Mouse (Mus musculus): Measurements from ENCODE around the gene Aaas. TPM values are rescaled to one million over a fixed set of nuclear protein-coding genes. Genes with fewer than 3 reads are reported as not detected.

Gene Aaas
- polyA plus RNA-seq, 1 experiment from 2014 or later, result 95.6 TPM

GRCm38 (mm10) chr15:102302542-102302941 is 48.0 kb downstream of the Aaas start:
- Histone ChIP-seq H3K36me3 (peaks cover 88% of the 10 kb centered on the region), H3K27ac (no peak overlapping the region), H3K4me2 (no peak overlapping the region), H3K4me1 (replicated peaks) (no peaks in the 10 kb centered on the region), H3K27me3 (no peaks in the 10 kb centered on the region), H3K9me3 (no peaks in the 10 kb centered on the region), H3K4me3 (replicated peaks) (no peak overlapping the region), H3K9ac (replicated peaks) (no peak overlapping the region)
- 81% methylated on average over 6 of the region's 6 CpGs for WGBS
- no peak for ATAC-seq (ENCODE audit: insufficient number of reproducible peaks, insufficient read depth, low FRiP score, low TSS enrichment, low read depth)

GRCm38 (mm10) chr15:102296368-102297006 is 54.1 kb downstream of the Aaas start:
- Histone ChIP-seq H3K27me3 (no peaks in the 10 kb centered on the region), H3K4me3 (replicated peaks) (peak overlapping the region; percentile 77), H3K9me3 (no peaks in the 10 kb centered on the region), H3K27ac (0 out of 2 replicates have a peak overlapping the region, but pooled peaks have one; percentile 29), H3K4me2 (peak overlapping the region; percentile 93), H3K4me1 (replicated peaks) (peaks cover 11% of the 10 kb centered on the region), H3K9ac (replicated peaks) (peak overlapping the region; percentile 62), H3K36me3 (peaks cover 35% of the 10 kb centered on the region)
- 3% methylated on average over 24 of the region's 24 CpGs for WGBS
- ATAC-seq (ENCODE audit: insufficient number of reproducible peaks, insufficient read depth, low FRiP score, low TSS enrichment, low read depth), result 0 out of 2 replicates have a peak, but pooled peaks have one; percentile 21

- WGBS, result 7% methylated on average over 25 of the region's 25 CpGs
- Histone ChIP-seq H3K27me3 (no peaks in the 10 kb centered on the region), H3K4me2 (peak within 1 kb of the TSS; percentile 93), H3K36me3 (peaks cover 28% of the 10 kb centered on the region), H3K4me3 (replicated peaks) (peak within 1 kb of the TSS; percentile 77), H3K9me3 (no peaks in the 10 kb centered on the region), H3K4me1 (replicated peaks) (peaks cover 11% of the 10 kb centered on the region), H3K9ac (replicated peaks) (peak within 1 kb of the TSS; percentile 62), H3K27ac (0 out of 2 replicates have a peak within 1 kb of the TSS, but pooled peaks have one; percentile 29)
- peak; percentile 95 for ATAC-seq (ENCODE audit: insufficient number of reproducible peaks, insufficient read depth, low FRiP score, low TSS enrichment, low read depth)
Measured at GRCm38 (mm10) chr15:102295633-102296367, 54.8 kb downstream of the Aaas start, which contains the start of gene Espl1. Gene Espl1 (plus strand): TSS chr15:102296266.

Other genes with a start within 250 kb of the Aaas start
- 12.9 and 16.8 TPM in 2 replicates for gene Spryd3, start 214.5 kb downstream of the Aaas start, polyA plus RNA-seq (2016; fragmentation: Nextera tagmentation; extraction: Ambion mirVana)
- gene Igfbp6, start 206.4 kb downstream of the Aaas start, polyA plus RNA-seq (2016; fragmentation: Nextera tagmentation; extraction: Ambion mirVana), result 0.96 and 1.2 TPM in 2 replicates
- 0.15 TPM in 1 of 2 replicates, not detected in the other for gene Soat2, start 200.2 kb downstream of the Aaas start, polyA plus RNA-seq (2016; fragmentation: Nextera tagmentation; extraction: Ambion mirVana)
- 108 and 115 TPM in 2 replicates for gene Zfp740, start 147.5 kb downstream of the Aaas start, polyA plus RNA-seq (2016; fragmentation: Nextera tagmentation; extraction: Ambion mirVana)
- 70.6 and 72.9 TPM in 2 replicates for gene Csad, start 146.0 kb downstream of the Aaas start, polyA plus RNA-seq (2016; fragmentation: Nextera tagmentation; extraction: Ambion mirVana)
- gene Itgb7, start 118.8 kb downstream of the Aaas start, polyA plus RNA-seq (2016; fragmentation: Nextera tagmentation; extraction: Ambion mirVana), result 2.9 and 3.3 TPM in 2 replicates
- gene Rarg, start 93.3 kb downstream of the Aaas start, polyA plus RNA-seq (2016; fragmentation: Nextera tagmentation; extraction: Ambion mirVana), result 137 TPM in 2 replicates
- 1.3 and 1.4 TPM in 2 replicates for gene Gm9918, start 80.2 kb downstream of the Aaas start, polyA plus RNA-seq (2016; fragmentation: Nextera tagmentation; extraction: Ambion mirVana)
- 56.1 and 58.8 TPM in 2 replicates for gene Mfsd5, start 71.3 kb downstream of the Aaas start, polyA plus RNA-seq (2016; fragmentation: Nextera tagmentation; extraction: Ambion mirVana)
- 42.7 and 49.3 TPM in 2 replicates for gene Espl1, start 54.5 kb downstream of the Aaas start, polyA plus RNA-seq (2016; fragmentation: Nextera tagmentation; extraction: Ambion mirVana)
- gene Pfdn5, start 24.7 kb downstream of the Aaas start, polyA plus RNA-seq (2016; fragmentation: Nextera tagmentation; extraction: Ambion mirVana), result 431 and 445 TPM in 2 replicates
- gene Myg1, start 19.1 kb downstream of the Aaas start, polyA plus RNA-seq (2016; fragmentation: Nextera tagmentation; extraction: Ambion mirVana), result 117 and 120 TPM in 2 replicates
- gene Sp7, start 16.4 kb upstream of the Aaas start, polyA plus RNA-seq (2016; fragmentation: Nextera tagmentation; extraction: Ambion mirVana), result 3.1 and 4.3 TPM in 2 replicates
- 11.1 and 12.1 TPM in 2 replicates for gene Sp1, start 55.4 kb upstream of the Aaas start, polyA plus RNA-seq (2016; fragmentation: Nextera tagmentation; extraction: Ambion mirVana)
- 0.48 TPM in 1 of 2 replicates, not detected in the other for gene Amhr2, start 94.6 kb upstream of the Aaas start, polyA plus RNA-seq (2016; fragmentation: Nextera tagmentation; extraction: Ambion mirVana)
- gene Prr13, start 108.3 kb upstream of the Aaas start, polyA plus RNA-seq (2016; fragmentation: Nextera tagmentation; extraction: Ambion mirVana), result 66.1 and 68.1 TPM in 2 replicates
- 230 and 239 TPM in 2 replicates for gene Pcbp2, start 119.8 kb upstream of the Aaas start, polyA plus RNA-seq (2016; fragmentation: Nextera tagmentation; extraction: Ambion mirVana)
- not detected in 2 replicates for gene Gm10337, start 153.0 kb upstream of the Aaas start, polyA plus RNA-seq (2016; fragmentation: Nextera tagmentation; extraction: Ambion mirVana)
- gene Map3k12, start 166.3 kb upstream of the Aaas start, polyA plus RNA-seq (2016; fragmentation: Nextera tagmentation; extraction: Ambion mirVana), result 23.8 and 26.6 TPM in 2 replicates
- gene Tarbp2, start 167.4 kb upstream of the Aaas start, polyA plus RNA-seq (2016; fragmentation: Nextera tagmentation; extraction: Ambion mirVana), result 109 and 111 TPM in 2 replicates
- gene Npff, start 174.2 kb upstream of the Aaas start, polyA plus RNA-seq (2016; fragmentation: Nextera tagmentation; extraction: Ambion mirVana), result 2.5 and 3.0 TPM in 2 replicates

All from limb, embryonic 12.5 days (tissue).